Mouse (Mus musculus) C2C12 (cell line): ENCODE data around the gene Ldb3.

Experiments used
- CEBPB ChIP-seq: IDR thresholded peaks from one replicate; pipeline ENCODE4 v1.6.1; 2011; ENCODE audit warnings: low read depth, mild to moderate bottlenecking, control low read depth, moderate library complexity
- CTCF ChIP-seq: IDR thresholded peaks from one replicate; pipeline ENCODE4 v1.5.1; 2011; ENCODE audit not compliant: control insufficient read depth, insufficient read depth, insufficient read length
- USF1 ChIP-seq: IDR thresholded peaks from one replicate; pipeline ENCODE4 v1.6.1; 2011; ENCODE audit warnings: low read depth, mild to moderate bottlenecking, control low read depth, moderate library complexity

GRCm38 (mm10) chr14:34589185-34589713, 767 bp upstream of the Ldb3 start:
- no peak for TF ChIP-seq CEBPB
- TF ChIP-seq CTCF: no peak
- TF ChIP-seq USF1: no peak
